Mouse (Mus musculus): ENCODE data around the gene Krtap1-4. TPM values are rescaled to one million over a fixed set of nuclear protein-coding genes. Genes with fewer than 3 reads are reported as not detected.

The Krtap1-4 gene
- total and polyA plus RNA-seq, 2 experiments, result not detected

DNA sequence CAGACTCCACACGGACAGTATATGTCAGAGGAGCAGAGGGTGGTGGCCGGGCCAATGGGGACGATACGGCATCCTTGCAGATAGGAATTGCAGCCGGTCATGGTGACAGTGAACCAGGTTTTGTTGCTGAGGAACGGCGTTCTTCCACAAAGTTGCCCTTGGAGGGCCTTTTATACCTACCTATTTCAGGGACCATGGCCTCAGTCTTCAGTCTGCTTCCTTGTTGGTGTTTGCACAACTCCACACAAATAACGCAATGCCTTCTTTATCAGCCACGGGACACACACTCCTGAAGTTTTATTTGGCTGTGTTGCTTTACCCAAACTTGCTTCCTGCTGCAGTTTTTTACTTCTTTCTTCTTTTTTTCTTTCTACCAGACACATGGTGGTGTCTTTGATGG, 24.1 kb downstream of the Krtap1-4 start, which contains the start of gene Gm11939:
Gene Gm11939, minus strand, starts transcription at position 101 of the 400 bp plus-strand sequence.
- peaks cover 2% of the 10 kb centered on the region; the same call in 1 of the 2 replicates for H3K27me3 ChIP-seq (ENCODE audit: control insufficient read depth, insufficient read depth, low read length)
- no peak within 1 kb of the TSS for H3K27ac ChIP-seq (replicated peaks; ENCODE audit: insufficient read depth, low read depth, low read length)
- H3K79me2 ChIP-seq (ENCODE audit: control insufficient read depth, insufficient read depth, low read length), result no peaks in the 10 kb centered on the region
- no peak within 1 kb of the TSS for H3K4me3 ChIP-seq (ENCODE audit: insufficient read depth, low read depth, low read length)
- no peaks in the 10 kb centered on the region for H3K36me3 ChIP-seq (ENCODE audit: control insufficient read depth, insufficient read depth, low read length)
- DNase-seq (ENCODE audit: extremely low read depth, low read depth, low spot score), result no peak
- H3K4me1 ChIP-seq (ENCODE audit: control insufficient read depth, insufficient read depth, low read length), result no peaks in the 10 kb centered on the region
- no peak within 1 kb of the TSS for H3K9ac ChIP-seq (ENCODE audit: low read depth, low read length)
- TF ChIP-seq POLR2A (IDR thresholded peaks at IDR 0.05; ENCODE audit: extremely low read depth, insufficient read depth, low read length) (no peak), CTCF (IDR thresholded peaks at IDR 0.05; ENCODE audit: low read depth, low read length) (no peak)
- WGBS, result 83% methylated on average over 9 of the region's 9 CpGs

DNA sequence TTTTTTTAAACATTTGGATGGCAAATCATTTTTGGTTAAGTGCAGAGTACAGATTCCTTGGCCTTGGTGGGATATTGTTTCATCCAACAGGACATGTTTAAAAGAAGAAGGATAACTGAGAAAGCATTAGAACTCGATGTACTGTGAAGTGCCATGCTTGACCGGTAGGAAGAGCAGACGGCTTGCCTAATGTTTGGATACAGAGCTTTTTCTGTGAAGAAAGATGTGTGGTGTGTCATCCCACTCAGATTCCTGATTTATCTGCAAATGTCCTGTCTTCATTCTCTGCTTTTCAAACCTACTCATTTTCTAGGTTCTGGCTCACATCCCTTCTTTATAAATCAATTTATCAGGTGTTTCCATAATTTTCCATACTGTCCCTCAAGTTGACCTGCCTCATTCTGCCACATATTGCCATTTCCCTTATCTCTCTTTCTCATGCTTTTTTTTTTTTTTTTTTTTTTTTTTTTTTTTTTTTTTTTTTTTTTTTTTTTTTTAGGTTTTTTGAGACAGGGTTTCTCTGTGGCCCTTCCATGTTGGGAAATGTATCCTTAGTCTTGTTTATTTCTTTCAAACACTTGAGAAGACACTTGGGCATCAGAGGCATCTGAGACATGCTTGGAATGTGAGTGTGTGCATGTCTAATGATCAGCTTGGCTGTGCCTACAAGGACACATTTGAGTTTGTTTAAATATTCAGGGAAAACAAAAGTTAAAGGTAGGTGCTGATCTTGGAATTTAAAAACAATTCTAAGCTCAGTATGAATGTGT, 25.3 kb downstream of the Krtap1-4 start:
- WGBS, result 77% methylated on average over 3 of the region's 3 CpGs

DNA sequence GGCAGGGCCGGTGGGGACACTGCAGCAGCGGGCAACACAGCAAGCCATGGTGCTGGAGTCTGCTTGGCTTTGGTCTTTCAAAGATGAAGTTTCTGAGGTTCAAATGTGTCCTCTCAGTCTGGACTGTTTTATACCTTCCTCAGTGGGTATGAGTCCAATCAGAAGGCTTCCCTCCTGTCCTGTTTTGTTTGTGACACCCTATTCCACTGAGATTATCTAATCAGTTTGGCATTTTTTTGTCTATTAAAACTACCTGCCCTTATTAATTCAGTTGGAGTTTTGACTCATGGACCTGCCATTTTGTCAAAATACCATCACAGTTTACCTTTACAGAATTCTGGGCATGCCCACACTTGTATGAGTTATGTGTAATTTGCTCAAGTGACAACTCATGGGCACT, 26.7 kb downstream of the Krtap1-4 start, which contains the start of gene Krtap3-2:
Gene Krtap3-2, minus strand, starts transcription at position 101 of the 400 bp plus-strand sequence.
- Histone ChIP-seq H3K27me3 (ENCODE audit: control insufficient read depth, insufficient read depth, low read length) (peaks cover 2% of the 10 kb centered on the region; the same call in 1 of the 2 replicates), H3K79me2 (ENCODE audit: control insufficient read depth, insufficient read depth, low read length) (no peaks in the 10 kb centered on the region), H3K36me3 (ENCODE audit: control insufficient read depth, insufficient read depth, low read length) (no peaks in the 10 kb centered on the region), H3K4me3 (ENCODE audit: insufficient read depth, low read depth, low read length) (no peak within 1 kb of the TSS), H3K27ac (replicated peaks; ENCODE audit: insufficient read depth, low read depth, low read length) (no peak within 1 kb of the TSS), H3K9ac (ENCODE audit: low read depth, low read length) (no peak within 1 kb of the TSS), H3K4me1 (ENCODE audit: control insufficient read depth, insufficient read depth, low read length) (no peaks in the 10 kb centered on the region)
- no peak for DNase-seq (ENCODE audit: extremely low read depth, low read depth, low spot score)
- TF ChIP-seq POLR2A (IDR thresholded peaks at IDR 0.05; ENCODE audit: extremely low read depth, insufficient read depth, low read length) (no peak), CTCF (IDR thresholded peaks at IDR 0.05; ENCODE audit: low read depth, low read length) (no peak)
- 84% methylated on average over 2 of the region's 2 CpGs for WGBS

More for the DNA sequence above, 25.3 kb downstream of the Krtap1-4 start:
- no peak overlapping the region for H3K27ac ChIP-seq (replicated peaks; ENCODE audit: insufficient read depth, low read depth, low read length)
- H3K36me3 ChIP-seq (ENCODE audit: control insufficient read depth, insufficient read depth, low read length), result no peaks in the 10 kb centered on the region
- DNase-seq (ENCODE audit: extremely low read depth, low read depth, low spot score), result no peak
- TF ChIP-seq POLR2A (IDR thresholded peaks at IDR 0.05; ENCODE audit: extremely low read depth, insufficient read depth, low read length) (no peak), CTCF (IDR thresholded peaks at IDR 0.05; ENCODE audit: low read depth, low read length) (no peak)
- H3K9ac ChIP-seq (ENCODE audit: low read depth, low read length), result no peak overlapping the region
- no peak overlapping the region for H3K4me3 ChIP-seq (ENCODE audit: insufficient read depth, low read depth, low read length)
- H3K79me2 ChIP-seq (ENCODE audit: control insufficient read depth, insufficient read depth, low read length), result no peaks in the 10 kb centered on the region
- H3K4me1 ChIP-seq (ENCODE audit: control insufficient read depth, insufficient read depth, low read length), result no peaks in the 10 kb centered on the region
- H3K27me3 ChIP-seq (ENCODE audit: control insufficient read depth, insufficient read depth, low read length), result peaks cover 2% of the 10 kb centered on the region; the same call in 1 of the 2 replicates

DNA sequence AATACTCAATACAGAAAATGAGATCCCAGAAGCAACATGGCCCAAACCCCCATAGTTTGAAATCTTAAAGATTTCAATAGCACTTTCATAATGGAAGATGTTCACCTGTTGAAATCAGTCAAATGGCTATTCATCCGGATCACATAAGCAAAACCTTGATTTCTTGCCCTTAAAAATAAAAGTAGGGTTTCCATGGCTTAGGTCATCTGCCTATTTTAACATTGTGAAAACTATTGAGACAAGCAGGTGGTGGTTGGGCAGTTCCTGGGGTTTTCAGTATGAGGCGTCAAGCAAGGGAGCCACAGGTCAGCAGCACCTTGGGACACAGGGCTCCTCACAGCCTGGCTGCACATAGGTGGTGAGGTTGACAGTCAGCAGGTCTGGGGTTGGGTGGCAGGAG, 27.3 kb downstream of the Krtap1-4 start:
- DNase-seq (ENCODE audit: extremely low read depth, low read depth, low spot score), result no peak
- no peak for TF ChIP-seq POLR2A (IDR thresholded peaks at IDR 0.05; ENCODE audit: extremely low read depth, insufficient read depth, low read length)
- no peak for TF ChIP-seq CTCF (IDR thresholded peaks at IDR 0.05; ENCODE audit: low read depth, low read length)
- no peaks in the 10 kb centered on the region for H3K4me1 ChIP-seq (ENCODE audit: control insufficient read depth, insufficient read depth, low read length)
- 89% methylated on average over 2 of the region's 2 CpGs for WGBS
- no peaks in the 10 kb centered on the region for H3K36me3 ChIP-seq (ENCODE audit: control insufficient read depth, insufficient read depth, low read length)
- no peak overlapping the region for H3K27ac ChIP-seq (replicated peaks; ENCODE audit: insufficient read depth, low read depth, low read length)
- H3K27me3 ChIP-seq (ENCODE audit: control insufficient read depth, insufficient read depth, low read length), result no peaks in the 10 kb centered on the region
- no peak overlapping the region for H3K9ac ChIP-seq (ENCODE audit: low read depth, low read length)
- no peaks in the 10 kb centered on the region for H3K79me2 ChIP-seq (ENCODE audit: control insufficient read depth, insufficient read depth, low read length)
- no peak overlapping the region for H3K4me3 ChIP-seq (ENCODE audit: insufficient read depth, low read depth, low read length)

GRCm38 (mm10) chr11:99550765-99551164, 32.7 kb downstream of the Krtap1-4 start, which contains the start of gene Krtap3-3:
Krtap3-3 (minus strand) TSS chr11:99550865.
- H3K4me3 ChIP-seq (ENCODE audit: insufficient read depth, low read depth, low read length), result no peak within 1 kb of the TSS
- H3K27ac ChIP-seq (replicated peaks; ENCODE audit: insufficient read depth, low read depth, low read length), result no peak within 1 kb of the TSS
- no peaks in the 10 kb centered on the region for H3K4me1 ChIP-seq (ENCODE audit: control insufficient read depth, insufficient read depth, low read length)
- no peak for TF ChIP-seq CTCF (IDR thresholded peaks at IDR 0.05; ENCODE audit: low read depth, low read length)
- H3K36me3 ChIP-seq (ENCODE audit: control insufficient read depth, insufficient read depth, low read length), result no peaks in the 10 kb centered on the region
- no peak for DNase-seq (ENCODE audit: extremely low read depth, low read depth, low spot score)
- H3K9ac ChIP-seq (ENCODE audit: low read depth, low read length), result no peak within 1 kb of the TSS
- 69% methylated on average over 4 of the region's 4 CpGs for WGBS
- no peaks in the 10 kb centered on the region for H3K27me3 ChIP-seq (ENCODE audit: control insufficient read depth, insufficient read depth, low read length)
- no peaks in the 10 kb centered on the region for H3K79me2 ChIP-seq (ENCODE audit: control insufficient read depth, insufficient read depth, low read length)

DNA sequence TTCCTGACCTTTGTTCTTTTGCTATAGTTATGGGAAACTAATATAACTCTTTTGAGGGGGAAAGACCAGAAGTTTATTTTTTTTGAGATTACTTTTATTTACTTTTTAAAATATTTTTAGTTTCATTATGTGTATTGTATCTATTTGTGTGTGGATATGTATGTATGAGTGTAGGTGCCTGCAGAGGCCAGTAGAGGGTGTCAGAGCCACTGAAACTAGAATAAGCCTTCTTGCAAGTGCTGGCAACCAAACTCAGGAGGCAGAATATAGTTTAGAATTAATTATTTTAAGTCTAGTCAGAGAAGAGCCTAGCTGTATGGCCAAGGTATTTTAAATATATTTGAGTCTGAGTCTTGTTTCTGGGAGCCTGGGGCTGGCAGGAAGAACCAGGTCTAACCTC, 35.6 kb downstream of the Krtap1-4 start:
- H3K9ac ChIP-seq (ENCODE audit: low read depth, low read length), result no peak overlapping the region
- H3K4me3 ChIP-seq (ENCODE audit: insufficient read depth, low read depth, low read length), result no peak overlapping the region
- TF ChIP-seq POLR2A (IDR thresholded peaks at IDR 0.05; ENCODE audit: extremely low read depth, insufficient read depth, low read length) (no peak), CTCF (IDR thresholded peaks at IDR 0.05; ENCODE audit: low read depth, low read length) (no peak)
- DNase-seq (ENCODE audit: extremely low read depth, low read depth, low spot score), result no peak
- H3K79me2 ChIP-seq (ENCODE audit: control insufficient read depth, insufficient read depth, low read length), result no peaks in the 10 kb centered on the region
- 0 out of 2 replicates have a peak, but pooled peaks cover under 1% of the 10 kb centered on the region for H3K27me3 ChIP-seq (ENCODE audit: control insufficient read depth, insufficient read depth, low read length)
- H3K4me1 ChIP-seq (ENCODE audit: control insufficient read depth, insufficient read depth, low read length), result no peaks in the 10 kb centered on the region
- H3K27ac ChIP-seq (replicated peaks; ENCODE audit: insufficient read depth, low read depth, low read length), result no peak overlapping the region
- no peaks in the 10 kb centered on the region for H3K36me3 ChIP-seq (ENCODE audit: control insufficient read depth, insufficient read depth, low read length)
